Mouse (Mus musculus) midbrain, embryonic 10.5 days (tissue): ENCODE measurements around the gene Fam122a. TPM values are rescaled to one million over a fixed set of nuclear protein-coding genes. Genes with fewer than 3 reads are reported as not detected.
A peak's percentile ranks its signal among the peaks of the same experiment; 100 is the strongest.

ENCODE experiments used
- DNase-seq: peaks from one replicate; pipeline ENCODE4 v3.0.0-alpha.2; 2017; ENCODE audit warnings: low spot score
- H3K27ac ChIP-seq: fragments of 300-500 bp; sonication (generic); replicated peaks from 2 replicates; pipeline ENCODE4 v1.5.1; 2016; ENCODE audit warnings: mild to moderate bottlenecking
- H3K27me3 ChIP-seq: fragments of 300-500 bp; sonication (generic); 2 replicates; pipeline ENCODE4 v1.6.1; 2016; ENCODE audit warnings: low read depth, mild to moderate bottlenecking; ENCODE audit not compliant: poor library complexity, severe bottlenecking
- H3K36me3 ChIP-seq: fragments of 300-500 bp; sonication (generic); 2 replicates; pipeline ENCODE4 v1.6.1; 2016; ENCODE audit warnings: mild to moderate bottlenecking, moderate library complexity
- H3K4me1 ChIP-seq: fragments of 300-500 bp; sonication (generic); 2 replicates; pipeline ENCODE4 v1.6.1; 2016
- H3K4me3 ChIP-seq: fragments of 300-500 bp; sonication (generic); 2 replicates; pipeline ENCODE4 v1.5.1; 2016; ENCODE audit warnings: mild to moderate bottlenecking, moderate library complexity
- H3K9me3 ChIP-seq: fragments of 300-500 bp; sonication (generic); replicated peaks from 2 replicates; pipeline ENCODE4 v1.6.1; 2016; ENCODE audit warnings: mild to moderate bottlenecking
- WGBS: fragments of 180-500 bp; shearing (Covaris S2); methylation state at CpG from one replicate; pipeline ENCODE4 v1.1.7; 2016; 5-methylcytosine and 5-hydroxymethylcytosine counted together
- polyA plus RNA-seq: library from polyadenylated mRNA; unstranded; fragments of >200 nt; fragmentation: Nextera tagmentation; extraction: Ambion mirVana; gene quantifications from 2 replicates; pipeline ENCODE4 v1.2.1, GENCODE M21; 2016

Gene Fam122a
- polyA plus RNA-seq, 1 experiment from 2014 or later: 48.6 TPM

GRCm38 (mm10) chr19:24476461-24476860, 695 bp downstream of the Fam122a start:
- peak; percentile 23 for DNase-seq
- H3K27me3 ChIP-seq: no peaks in the 10 kb centered on the region
- WGBS: 3% methylated on average over 11 of the region's 11 CpGs
- H3K4me1 ChIP-seq: peaks cover 28% of the 10 kb centered on the region
- H3K4me3 ChIP-seq: peak overlapping the region; percentile 91
- H3K27ac ChIP-seq: peak overlapping the region; percentile 93
- H3K36me3 ChIP-seq: peaks cover 12% of the 10 kb centered on the region
- no peaks in the 10 kb centered on the region for H3K9me3 ChIP-seq

GRCm38 (mm10) chr19:24475281-24475680, 1.9 kb downstream of the Fam122a start:
- Histone ChIP-seq H3K27me3 (no peaks in the 10 kb centered on the region), H3K27ac (no peak overlapping the region), H3K36me3 (peaks cover 12% of the 10 kb centered on the region), H3K4me3 (no peak overlapping the region), H3K9me3 (no peaks in the 10 kb centered on the region), H3K4me1 (peaks cover 28% of the 10 kb centered on the region)
- DNase-seq: no peak
- WGBS: 89% methylated on average over 6 of the region's 6 CpGs

- no peak for DNase-seq
- no peaks in the 10 kb centered on the region for H3K9me3 ChIP-seq
- H3K27me3 ChIP-seq: no peaks in the 10 kb centered on the region
- no peak overlapping the region for H3K27ac ChIP-seq
- H3K36me3 ChIP-seq: peaks cover 12% of the 10 kb centered on the region
- no peak overlapping the region for H3K4me3 ChIP-seq
- H3K4me1 ChIP-seq: peaks cover 35% of the 10 kb centered on the region
- WGBS: 89% methylated on average over 5 of the region's 5 CpGs
Measured at GRCm38 (mm10) chr19:24472512-24472911, 4.6 kb downstream of the Fam122a start.

GRCm38 (mm10) chr19:24471538-24471937, 5.6 kb downstream of the Fam122a start:
- no peak overlapping the region for H3K27ac ChIP-seq
- no peaks in the 10 kb centered on the region for H3K27me3 ChIP-seq
- peaks cover 12% of the 10 kb centered on the region for H3K36me3 ChIP-seq
- no peak overlapping the region for H3K4me3 ChIP-seq
- no peaks in the 10 kb centered on the region for H3K9me3 ChIP-seq
- DNase-seq: no peak
- WGBS: 86% methylated on average over 6 of the region's 6 CpGs
- peaks cover 33% of the 10 kb centered on the region for H3K4me1 ChIP-seq

- Histone ChIP-seq H3K27ac (peak overlapping the region; percentile 49; the same call in 1 of the 2 replicates), H3K9me3 (no peaks in the 10 kb centered on the region), H3K36me3 (peaks cover 10% of the 10 kb centered on the region), H3K4me1 (peaks cover 16% of the 10 kb centered on the region), H3K27me3 (no peaks in the 10 kb centered on the region), H3K4me3 (no peak overlapping the region)
- no peak for DNase-seq
- 39% methylated on average over 4 of the region's 4 CpGs for WGBS
Measured at GRCm38 (mm10) chr19:24469216-24469615, 7.9 kb downstream of the Fam122a start.

- 71% methylated on average over 3 of the region's 3 CpGs for WGBS
- no peak for DNase-seq
Measured at GRCm38 (mm10) chr19:24468616-24469015, 8.5 kb downstream of the Fam122a start.

GRCm38 (mm10) chr19:24463011-24463410, 14.1 kb downstream of the Fam122a start:
- Histone ChIP-seq H3K4me3 (no peak overlapping the region), H3K27me3 (no peaks in the 10 kb centered on the region), H3K36me3 (no peaks in the 10 kb centered on the region), H3K4me1 (0 out of 2 replicates have a peak, but pooled peaks cover 6% of the 10 kb centered on the region), H3K9me3 (0 out of 2 replicates have a peak, but pooled peaks cover 4% of the 10 kb centered on the region), H3K27ac (no peak overlapping the region)
- 94% methylated on average over 3 of the region's 3 CpGs for WGBS
- no peak for DNase-seq

More at GRCm38 (mm10) chr19:24468616-24469015, 8.5 kb downstream of the Fam122a start:
- Histone ChIP-seq H3K9me3 (0 out of 2 replicates have a peak, but pooled peaks cover 4% of the 10 kb centered on the region), H3K27ac (no peak overlapping the region), H3K36me3 (peaks cover 7% of the 10 kb centered on the region), H3K4me3 (no peak overlapping the region), H3K27me3 (no peaks in the 10 kb centered on the region), H3K4me1 (peaks cover 16% of the 10 kb centered on the region)

- 93% methylated on average over 6 of the region's 6 CpGs for WGBS
- H3K4me1 ChIP-seq: peaks cover 35% of the 10 kb centered on the region
- H3K27me3 ChIP-seq: no peaks in the 10 kb centered on the region
- H3K4me3 ChIP-seq: no peak overlapping the region
- no peak for DNase-seq
- no peak overlapping the region for H3K27ac ChIP-seq
- no peaks in the 10 kb centered on the region for H3K9me3 ChIP-seq
- no peaks in the 10 kb centered on the region for H3K36me3 ChIP-seq
Measured at GRCm38 (mm10) chr19:24456591-24457231, 20.4 kb downstream of the Fam122a start.

- H3K36me3 ChIP-seq: no peaks in the 10 kb centered on the region
- peaks cover 31% of the 10 kb centered on the region for H3K4me1 ChIP-seq
- DNase-seq: no peak
- H3K27ac ChIP-seq: no peak overlapping the region
- H3K27me3 ChIP-seq: no peaks in the 10 kb centered on the region
- H3K9me3 ChIP-seq: no peaks in the 10 kb centered on the region
- 81% methylated on average over 6 of the region's 6 CpGs for WGBS
- no peak overlapping the region for H3K4me3 ChIP-seq
Measured at GRCm38 (mm10) chr19:24455249-24455960, 21.8 kb downstream of the Fam122a start.

- Histone ChIP-seq H3K27me3 (no peaks in the 10 kb centered on the region), H3K36me3 (no peaks in the 10 kb centered on the region), H3K9me3 (no peaks in the 10 kb centered on the region), H3K27ac (0 out of 2 replicates have a peak overlapping the region, but pooled peaks have one; percentile 81), H3K4me3 (no peak overlapping the region), H3K4me1 (peaks cover 31% of the 10 kb centered on the region)
- DNase-seq: no peak
- WGBS: 92% methylated on average over 2 of the region's 2 CpGs
Measured at GRCm38 (mm10) chr19:24454451-24454850, 22.7 kb downstream of the Fam122a start.

- Histone ChIP-seq H3K4me1 (peaks cover 31% of the 10 kb centered on the region), H3K9me3 (no peaks in the 10 kb centered on the region), H3K36me3 (no peaks in the 10 kb centered on the region), H3K27ac (peak overlapping the region; percentile 81), H3K4me3 (no peak overlapping the region), H3K27me3 (no peaks in the 10 kb centered on the region)
- 62% methylated on average over 13 of the region's 13 CpGs for WGBS
- no peak for DNase-seq
Measured at GRCm38 (mm10) chr19:24453379-24453778, 23.8 kb downstream of the Fam122a start.

- peak; percentile 37 for DNase-seq
- H3K27me3 ChIP-seq: no peaks in the 10 kb centered on the region
- H3K4me3 ChIP-seq: no peak overlapping the region
- H3K4me1 ChIP-seq: peaks cover 31% of the 10 kb centered on the region
- H3K36me3 ChIP-seq: no peaks in the 10 kb centered on the region
- H3K9me3 ChIP-seq: no peaks in the 10 kb centered on the region
- H3K27ac ChIP-seq: peak overlapping the region; percentile 81
- 43% methylated on average over 3 of the region's 3 CpGs for WGBS
Measured at GRCm38 (mm10) chr19:24452441-24452898, 24.7 kb downstream of the Fam122a start.

GRCm38 (mm10) chr19:24451626-24452025, 25.5 kb downstream of the Fam122a start:
- WGBS: 90% methylated on average over 3 of the region's 3 CpGs
- Histone ChIP-seq H3K4me3 (no peak overlapping the region), H3K9me3 (no peaks in the 10 kb centered on the region), H3K4me1 (peaks cover 31% of the 10 kb centered on the region), H3K27me3 (no peaks in the 10 kb centered on the region), H3K36me3 (no peaks in the 10 kb centered on the region), H3K27ac (peak overlapping the region; percentile 81)
- DNase-seq: no peak
